Mouse (Mus musculus) ES-E14 (cell line): ENCODE data around the gene Mpc1.

Source experiments
- CHD2 ChIP-seq: IDR thresholded peaks from 2 replicates; pipeline ENCODE4 v1.6.1; 2014; ENCODE audit warnings: mild to moderate bottlenecking, low read depth, low read length, inconsistent platforms
- HCFC1 ChIP-seq: IDR thresholded peaks from 2 replicates; pipeline ENCODE4 v1.6.1; 2012; ENCODE audit warnings: low read length, inconsistent platforms, borderline replicate concordance; ENCODE audit not compliant: insufficient read depth
- ZC3H11A ChIP-seq: IDR thresholded peaks from 2 replicates; pipeline ENCODE4 v1.6.1; 2012; ENCODE audit warnings: low read depth, mild to moderate bottlenecking, inconsistent platforms, low read length, borderline replicate concordance
- ZNF384 ChIP-seq: IDR thresholded peaks from 2 replicates; pipeline ENCODE4 v1.6.1; 2012; ENCODE audit warnings: low read depth, low read length, inconsistent platforms

DNA sequence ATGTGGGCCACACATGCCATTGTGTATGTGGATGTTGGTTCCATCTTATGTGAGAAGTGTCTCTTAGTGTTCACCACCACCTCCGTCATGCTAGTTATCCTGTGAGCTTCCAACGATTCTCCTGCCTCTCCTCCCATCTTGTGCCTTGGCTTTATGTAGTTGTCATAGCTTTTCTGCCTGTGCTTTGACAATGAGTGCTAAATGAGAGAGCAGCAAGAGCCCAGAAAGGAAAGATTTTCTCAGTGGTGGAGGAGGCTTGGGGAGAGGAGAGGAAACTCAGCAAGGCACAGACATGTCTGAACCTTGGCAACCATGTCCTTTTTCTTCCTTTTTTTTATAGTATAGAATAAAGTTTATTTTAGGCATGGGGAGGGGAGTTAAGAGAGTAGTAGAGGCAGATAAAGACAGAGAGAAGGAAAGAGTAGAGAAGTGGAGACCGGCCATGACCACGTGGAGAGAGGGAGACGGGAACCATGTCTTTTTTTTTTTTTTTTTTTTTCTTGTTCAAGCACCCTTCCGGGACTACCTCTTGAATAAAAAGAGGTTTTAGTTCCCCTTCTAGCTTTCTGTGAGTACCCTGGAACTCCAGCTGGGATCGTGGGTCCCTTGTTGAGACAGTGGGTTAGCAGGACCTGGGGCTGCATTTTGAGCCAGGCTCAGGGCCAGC is 20.2 kb downstream of the Mpc1 start:
- no peak for TF ChIP-seq CHD2
- TF ChIP-seq ZNF384: no peak
- TF ChIP-seq ZC3H11A: no peak
- TF ChIP-seq HCFC1: no peak
